Comparison of ENCODE assay signal across 12 mouse cellular contexts in genomic region chr2:77641521-77642170, GRCm38 (mm10).
"Had no signal": no experiment of that assay in that cellular context is flagged by ENCODE, and none has a peak within 500 bp of the region (broad histone marks: within the 10 kb centered on the region; RNA-seq: fewer than 3 reads in every experiment).

No protein-coding gene starts in this region.

- H3K27ac ChIP-seq: kidney, embryonic 15.5 days; limb, embryonic 15.5 days; liver, embryonic 12.5 days; midbrain, embryonic 10.5 days; neural tube, embryonic 12.5 days had no signal

- H3K4me1 ChIP-seq: kidney, embryonic 15.5 days; limb, embryonic 15.5 days; midbrain, embryonic 10.5 days; neural tube, embryonic 12.5 days had no signal

- ATAC-seq: intestine, embryonic 16.5 days; liver, embryonic 12.5 days had no signal

- DNase-seq: kidney, adult 2 months; kidney, postnatal 14 days; lung, embryonic 14.5 days; lung, postnatal 10 days; lung, postnatal 4 days; midbrain, embryonic 14.5 days had no signal

- H3K4me3 ChIP-seq: kidney, embryonic 15.5 days; limb, embryonic 15.5 days; liver, embryonic 12.5 days; midbrain, embryonic 10.5 days; neural tube, embryonic 12.5 days had no signal
